Mouse (Mus musculus): ENCODE measurements around the gene Timm8a1. TPM values are rescaled to one million over a fixed set of nuclear protein-coding genes. Genes with fewer than 3 reads are reported as not detected.

Timm8a1 gene
- total RNA-seq, 2 experiments from 2014 or later = 123 to 214 TPM

- ATAC-seq (replicated peaks; ENCODE audit: low FRiP score, low TSS enrichment, poor library complexity, severe bottlenecking) = 0 out of 2 replicates have a peak, but pooled peaks have one; percentile 35
These were observed 1.9 kb downstream of the Timm8a1 start for GRCm38 (mm10) chrX:134539795-134540194.

GRCm38 (mm10) chrX:134533346-134533745 is 8.3 kb downstream of the Timm8a1 start:
- ATAC-seq (replicated peaks; ENCODE audit: low FRiP score, low TSS enrichment, poor library complexity, severe bottlenecking) = no peak

- no peak for ATAC-seq (replicated peaks; ENCODE audit: low FRiP score, low TSS enrichment, poor library complexity, severe bottlenecking)
These were observed 16.4 kb downstream of the Timm8a1 start for GRCm38 (mm10) chrX:134525260-134525659.

GRCm38 (mm10) chrX:134523772-134524171 is 17.9 kb downstream of the Timm8a1 start:
- peak; percentile 80 for ATAC-seq (replicated peaks; ENCODE audit: low FRiP score, low TSS enrichment, poor library complexity, severe bottlenecking)

- ATAC-seq (replicated peaks; ENCODE audit: low FRiP score, low TSS enrichment, poor library complexity, severe bottlenecking) = peak; percentile 65; the same call in 1 of the 2 replicates
These were observed 32.2 kb downstream of the Timm8a1 start for GRCm38 (mm10) chrX:134509473-134509872.

- ATAC-seq (replicated peaks; ENCODE audit: low FRiP score, low TSS enrichment, poor library complexity, severe bottlenecking) = no peak
These were observed 33.7 kb downstream of the Timm8a1 start for GRCm38 (mm10) chrX:134507977-134508376.

- ATAC-seq (replicated peaks; ENCODE audit: low FRiP score, low TSS enrichment, poor library complexity, severe bottlenecking) = no peak
These were observed 41.0 kb downstream of the Timm8a1 start for GRCm38 (mm10) chrX:134500651-134501050.

Other genes starting within 250 kb of the Timm8a1 start
- 0.31 TPM in 1 of 2 replicates, not detected in the other for gene Tmem35a, start 246.6 kb downstream of the Timm8a1 start, total RNA-seq (2014; fragmentation: Nextera tagmentation)
- gene Tmem35a, start 246.6 kb downstream of the Timm8a1 start, total RNA-seq (2017) = not detected in 2 replicates
- 26.4 and 33.6 TPM in 2 replicates for gene Cenpi, start 233.8 kb downstream of the Timm8a1 start, total RNA-seq (2014; fragmentation: Nextera tagmentation)
- 28.4 and 35.3 TPM in 2 replicates for gene Cenpi, start 233.8 kb downstream of the Timm8a1 start, total RNA-seq (2017)
- 0.87 TPM in 1 of 2 replicates, not detected in the other for gene Drp2, start 137.3 kb downstream of the Timm8a1 start, total RNA-seq (2014; fragmentation: Nextera tagmentation)
- gene Drp2, start 137.3 kb downstream of the Timm8a1 start, total RNA-seq (2017) = 0.05 and 0.53 TPM in 2 replicates
- gene Taf7l, start 65.4 kb downstream of the Timm8a1 start, total RNA-seq (2014; fragmentation: Nextera tagmentation) = not detected in 2 replicates
- not detected in 2 replicates for gene Taf7l, start 65.4 kb downstream of the Timm8a1 start, total RNA-seq (2017)
- gene Btk, start 41.7 kb upstream of the Timm8a1 start, total RNA-seq (2014; fragmentation: Nextera tagmentation) = 52.5 and 52.7 TPM in 2 replicates
- 116 and 120 TPM in 2 replicates for gene Btk, start 41.7 kb upstream of the Timm8a1 start, total RNA-seq (2017)
- 2,126 and 2,307 TPM in 2 replicates for gene Rpl36a, start 43.8 kb upstream of the Timm8a1 start, total RNA-seq (2014; fragmentation: Nextera tagmentation)
- gene Rpl36a, start 43.8 kb upstream of the Timm8a1 start, total RNA-seq (2017) = 7,427 and 9,426 TPM in 2 replicates
- 0.87 and 2.3 TPM in 2 replicates for gene Gla, start 59.3 kb upstream of the Timm8a1 start, total RNA-seq (2014; fragmentation: Nextera tagmentation)
- gene Gla, start 59.3 kb upstream of the Timm8a1 start, total RNA-seq (2017) = 5.5 and 6.1 TPM in 2 replicates
- gene Hnrnph2, start 59.3 kb upstream of the Timm8a1 start, total RNA-seq (2014; fragmentation: Nextera tagmentation) = 77.3 and 79.5 TPM in 2 replicates
- gene Hnrnph2, start 59.3 kb upstream of the Timm8a1 start, total RNA-seq (2017) = 145 and 188 TPM in 2 replicates
- gene Armcx4, start 144.7 kb upstream of the Timm8a1 start, total RNA-seq (2014; fragmentation: Nextera tagmentation) = 0.30 TPM in 1 of 2 replicates, not detected in the other
- gene Armcx4, start 144.7 kb upstream of the Timm8a1 start, total RNA-seq (2017) = 0.05 and 0.34 TPM in 2 replicates
- 4.4 and 4.5 TPM in 2 replicates for gene Armcx1, start 176.1 kb upstream of the Timm8a1 start, total RNA-seq (2014; fragmentation: Nextera tagmentation)
- gene Armcx1, start 176.1 kb upstream of the Timm8a1 start, total RNA-seq (2017) = 10.6 and 19.0 TPM in 2 replicates
- 5.5 and 11.5 TPM in 2 replicates for gene Armcx6, start 209.6 kb upstream of the Timm8a1 start, total RNA-seq (2014; fragmentation: Nextera tagmentation)
- gene Armcx6, start 209.6 kb upstream of the Timm8a1 start, total RNA-seq (2017) = 5.4 and 11.2 TPM in 2 replicates
- 14.6 and 21.8 TPM in 2 replicates for gene Armcx3, start 214.7 kb upstream of the Timm8a1 start, total RNA-seq (2014; fragmentation: Nextera tagmentation)
- gene Armcx3, start 214.7 kb upstream of the Timm8a1 start, total RNA-seq (2017) = 13.5 and 16.2 TPM in 2 replicates

All from megakaryocyte-erythroid progenitor cell, adult 5-6 weeks (primary cell).